Mouse (Mus musculus): ENCODE measurements around the gene Btbd35f5.
"Not testable (repeated sequence)": the region's sequence is repeated elsewhere in the genome, so short reads cannot be mapped to it uniquely, and the experiment has no call there.

The Btbd35f5 gene

GRCm38 (mm10) chrX:32973597-32973996, at the start of gene Btbd35f5:
Gene Btbd35f5, plus strand, starts transcription at chrX:32973897.
- DNase-seq: not testable (repeated sequence)

GRCm38 (mm10) chrX:32941468-32941867, 32.2 kb upstream of the Btbd35f5 start, which contains the start of gene Gm21789:
Gene Gm21789, plus strand, starts transcription at chrX:32941768.
- DNase-seq: not testable (repeated sequence)

Measured in cerebellum, adult 9-10 months (tissue).